Mouse (Mus musculus) CH12.LX (cell line): ENCODE data around the gene Olfr1512. TPM values are rescaled to one million over a fixed set of nuclear protein-coding genes. Genes with fewer than 3 reads are reported as not detected.

Experiments used
- DNase-seq: peaks from one replicate; pipeline ENCODE4 v3.0.0-alpha.2; 2013; ENCODE audit errors: extremely low read depth
- H3K27ac ChIP-seq: 2 replicates; pipeline ENCODE4 v1.5.1; 2012; ENCODE audit warnings: low read depth, mild to moderate bottlenecking, control low read depth, moderate library complexity; ENCODE audit not compliant: insufficient read depth
- H3K27me3 ChIP-seq: replicated peaks from 2 replicates; pipeline ENCODE3; 2012; ENCODE audit warnings: inconsistent platforms
- H3K36me3 ChIP-seq, 2 experiments: replicated peaks in 1 of 2; 2 replicates each; pipeline versions ENCODE3 to v1.6.1; 2012; ENCODE audit warnings: inconsistent platforms in 1 of 2, low read length in 1 of 2, mild to moderate bottlenecking in 1 of 2, mixed read lengths in 1 of 2, moderate library complexity in 1 of 2; ENCODE audit not compliant: control insufficient read depth in 1 of 2, insufficient read depth in 1 of 2
- H3K4me1 ChIP-seq, 2 experiments: 2 replicates each; pipeline ENCODE4 v1.6.1; 2012; ENCODE audit warnings: inconsistent platforms in 1 of 2, moderate library complexity in 1 of 2; ENCODE audit not compliant: insufficient read depth in 2 of 2, control insufficient read depth in 1 of 2
- H3K4me2 ChIP-seq: 2 replicates; pipeline ENCODE4 v1.6.1; 2012; ENCODE audit warnings: low read depth, mild to moderate bottlenecking, control low read depth; ENCODE audit not compliant: poor library complexity, insufficient read depth, severe bottlenecking
- H3K4me3 ChIP-seq, 3 experiments: fragments of 150-350 bp in 1 of 3; sonication (generic) in 1 of 3; replicated peaks in 1 of 3; 2 replicates each; pipeline versions ENCODE3 to v1.5.1; 2011 to 2012; ENCODE audit warnings: low read depth in 2 of 3, low read length in 2 of 3, mild to moderate bottlenecking in 2 of 3, moderate library complexity in 2 of 3, control low read depth in 1 of 3, improper control_type of control experiment in 1 of 3, inconsistent platforms in 1 of 3, mixed read lengths in 1 of 3; ENCODE audit not compliant: poor library complexity in 1 of 3
- H3K79me2 ChIP-seq: replicated peaks from 2 replicates; pipeline ENCODE4 v1.6.1; 2012; ENCODE audit warnings: mild to moderate bottlenecking, moderate library complexity; ENCODE audit not compliant: control insufficient read depth, poor library complexity, insufficient read depth, severe bottlenecking; ENCODE audit errors: extremely low read depth
- H3K9ac ChIP-seq: 2 replicates; pipeline ENCODE4 v1.6.1; 2012; ENCODE audit warnings: low read depth, mild to moderate bottlenecking, control low read depth, moderate library complexity; ENCODE audit not compliant: insufficient read depth
- H3K9me3 ChIP-seq: replicated peaks from 2 replicates; pipeline ENCODE3; 2012; ENCODE audit warnings: low read length, inconsistent platforms, mixed read lengths
- CHD1 ChIP-seq: IDR thresholded peaks from 2 replicates; pipeline ENCODE4 v1.6.1; 2012; ENCODE audit warnings: low read depth, low read length, improper control_type of control experiment, inconsistent platforms
- CTCF ChIP-seq, 2 experiments: IDR thresholded peaks in 1 of 2; conservative IDR thresholded peaks in 1 of 2; 2 replicates each; pipeline ENCODE4 v1.5.1; 2011 to 2012; ENCODE audit warnings: low read depth in 2 of 2, low read length in 2 of 2, improper control_type of control experiment in 1 of 2, inconsistent platforms in 1 of 2, mild to moderate bottlenecking in 1 of 2, moderate library complexity in 1 of 2
- E2F4 ChIP-seq: IDR thresholded peaks from 2 replicates; pipeline ENCODE4 v1.6.1; 2011; ENCODE audit warnings: low read depth, low read length, improper control_type of control experiment; ENCODE audit not compliant: insufficient replicate concordance
- GABPA ChIP-seq: IDR thresholded peaks from 2 replicates; pipeline ENCODE4 v1.6.1; 2012; ENCODE audit warnings: low read depth, low read length, improper control_type of control experiment, inconsistent platforms; ENCODE audit not compliant: insufficient replicate concordance
- JUND ChIP-seq: conservative IDR thresholded peaks from 2 replicates; pipeline ENCODE4 v1.6.1; 2011; ENCODE audit warnings: low read depth, low read length, improper control_type of control experiment
- MAFK ChIP-seq: IDR thresholded peaks from 2 replicates; pipeline ENCODE4 v1.6.1; 2011; ENCODE audit warnings: low read length, improper control_type of control experiment; ENCODE audit not compliant: insufficient replicate concordance
- MAZ ChIP-seq: IDR thresholded peaks from 2 replicates; pipeline ENCODE4 v1.6.1; 2012; ENCODE audit warnings: low read depth, mild to moderate bottlenecking, inconsistent platforms, low read length, improper control_type of control experiment, moderate library complexity
- NELFE ChIP-seq: IDR thresholded peaks from 2 replicates; pipeline ENCODE4 v1.6.1; 2011; ENCODE audit warnings: low read depth, low read length, improper control_type of control experiment
- POLR2A ChIP-seq: IDR thresholded peaks from 2 replicates; pipeline ENCODE4 v1.6.1; 2011; ENCODE audit warnings: low read depth, mild to moderate bottlenecking, improper control_type of control experiment, low read length
- RCOR1 ChIP-seq: conservative IDR thresholded peaks from 2 replicates; pipeline ENCODE4 v1.6.1; 2012; ENCODE audit warnings: low read depth, mild to moderate bottlenecking, inconsistent platforms, low read length, improper control_type of control experiment
- SIN3A ChIP-seq: IDR thresholded peaks from 2 replicates; pipeline ENCODE4 v1.6.1; 2012; ENCODE audit warnings: low read length, improper control_type of control experiment, inconsistent platforms
- SMC3 ChIP-seq: IDR thresholded peaks from 2 replicates; pipeline ENCODE4 v1.6.1; 2011; ENCODE audit warnings: low read depth, low read length, improper control_type of control experiment
- TBP ChIP-seq: conservative IDR thresholded peaks from 2 replicates; pipeline ENCODE4 v1.6.1; 2011; ENCODE audit warnings: low read depth, low read length, improper control_type of control experiment
- ZC3H11A ChIP-seq: IDR thresholded peaks from 2 replicates; pipeline ENCODE4 v1.6.1; 2012; ENCODE audit warnings: low read depth, mild to moderate bottlenecking, inconsistent platforms, low read length, improper control_type of control experiment
- ZKSCAN1 ChIP-seq: IDR thresholded peaks from 2 replicates; pipeline ENCODE4 v1.6.1; 2012; ENCODE audit warnings: low read depth, inconsistent platforms, low read length, improper control_type of control experiment, borderline replicate concordance
- ZNF384 ChIP-seq: IDR thresholded peaks from 2 replicates; pipeline ENCODE4 v1.6.1; 2012; ENCODE audit warnings: low read depth, low read length, improper control_type of control experiment, inconsistent platforms
- dilution Hi-C: fragments of 300-500 bp; cut with MboI; formaldehyde crosslinking; loops from 2 replicates; pipeline ENCODE4 v1.14.3; 2020; ENCODE audit warnings: low sequenced_read_pairs; ENCODE audit not compliant: extremely low pct_unique_long_range_greater_than_20kb, extremely low pct_ligation_motif_present
- in situ Hi-C: fragments of 300-500 bp; cut with MboI; formaldehyde crosslinking; loops from 3 replicates; pipeline ENCODE4 v1.14.3; 2019; ENCODE audit warnings: low sequenced_read_pairs, low pct_ligation_motif_present, low pct_unique_long_range_greater_than_20kb, mixed read lengths
- polyA plus RNA-seq: library from polyadenylated mRNA; unstranded; fragments of >175 nt; gene quantifications from 2 replicates; pipeline ENCODE4 v1.2.1, GENCODE M21; 2012; ENCODE audit warnings: low read depth; ENCODE audit not compliant: insufficient read length
- total RNA-seq, 2 experiments: library from RNA; depleted of rRNA; stranded (reverse); fragments of 300-350 nt in 1 of 2; fragments of >200 nt in 1 of 2; gene quantifications; 2 replicates each; pipeline ENCODE4 v1.2.3; 2012 to 2014

Gene Olfr1512
- total and polyA plus RNA-seq, 3 experiments, result not detected

DNA sequence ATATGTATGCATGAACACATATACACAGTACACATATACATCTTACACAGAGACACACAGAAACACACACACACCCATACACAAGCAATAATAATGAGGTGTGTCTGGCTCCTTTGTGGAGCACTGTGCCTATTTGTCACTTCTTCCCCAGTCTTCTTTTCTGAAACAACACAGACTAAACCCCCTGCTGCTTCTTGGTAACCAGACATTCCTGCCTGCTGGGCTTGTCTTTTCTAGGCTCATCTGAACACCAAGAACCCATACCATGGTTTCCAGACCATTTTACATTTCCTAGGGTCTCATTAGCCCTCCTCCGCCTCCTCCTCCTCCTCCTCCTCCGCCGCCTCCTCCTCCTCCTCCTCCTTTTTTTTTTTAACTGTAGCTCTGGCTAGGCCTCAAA is 46.8 kb downstream of the Olfr1512 start:
- in situ Hi-C loops (loop anchor here (10.0 to 25.0 kb wide), 3 partner anchors 137 to 420 kb away; partner anchors contain the start of genes Ndrg2, Rnase13, Supt16 and Tppp2), dilution Hi-C loops (no loop called here)

DNA sequence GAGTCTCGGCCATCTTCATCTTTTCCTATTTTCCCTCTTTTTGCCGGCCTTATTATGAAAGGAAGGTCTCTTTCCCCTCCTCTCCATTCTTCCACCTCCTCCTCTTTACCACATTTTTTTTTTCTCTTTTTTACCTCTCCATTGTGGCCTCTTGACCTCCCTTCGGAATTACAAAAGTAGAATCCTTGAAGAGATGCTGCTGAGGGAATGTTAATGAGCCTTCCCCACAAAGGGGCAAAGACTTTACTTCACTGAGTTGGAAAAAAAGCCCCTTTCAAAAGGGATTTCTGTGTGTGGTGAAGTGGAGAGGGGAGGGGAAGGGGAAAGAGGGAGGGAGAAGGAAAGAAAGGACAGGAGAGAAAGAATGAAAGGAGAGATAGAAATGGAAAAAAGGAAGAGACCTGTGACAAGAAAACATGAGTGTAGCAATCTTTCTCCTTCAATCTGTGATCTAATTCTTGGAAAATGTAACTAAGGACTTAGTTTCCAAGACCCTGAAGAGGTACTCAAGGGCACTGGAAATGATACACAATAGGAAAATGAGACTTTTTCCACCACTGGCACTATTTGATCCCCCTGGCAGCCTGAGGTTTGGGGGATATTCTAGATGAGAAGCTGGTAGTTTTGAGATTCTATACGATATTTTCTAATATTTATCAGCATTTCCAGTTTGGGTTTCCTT is 47.8 kb downstream of the Olfr1512 start:
- no peak overlapping the region for H3K27ac ChIP-seq
- H3K4me3 ChIP-seq, result no peak overlapping the region
- no peak overlapping the region for H3K9ac ChIP-seq
- DNase-seq, result no peak
- no peaks in the 10 kb centered on the region for H3K79me2 ChIP-seq
- in situ Hi-C loops (loop anchor here (10.0 to 25.0 kb wide), 3 partner anchors 136 to 419 kb away; partner anchors contain the start of genes Ndrg2, Rnase13, Supt16 and Tppp2), dilution Hi-C loops (no loop called here)
- H3K9me3 ChIP-seq, result no peaks in the 10 kb centered on the region
- TF ChIP-seq GABPA (no peak), ZKSCAN1 (no peak), CTCF (conservative IDR thresholded peaks at IDR 0.05 in 1 of 2, IDR thresholded peaks at IDR 0.05 in 1 of 2; ENCODE audit: low read depth in 2 of 2, low read length in 2 of 2) (no peak), POLR2A (no peak)
- no peak overlapping the region for H3K4me2 ChIP-seq
- H3K4me1 ChIP-seq, result peaks cover 5 to 6% of the 10 kb centered on the region in 2 experiments
- H3K27me3 ChIP-seq, result peaks cover 4% of the 10 kb centered on the region
- no peaks in the 10 kb centered on the region for H3K36me3 ChIP-seq

More for the DNA sequence above, 46.8 kb downstream of the Olfr1512 start:
- peaks cover 2 to 5% of the 10 kb centered on the region in 2 experiments; a peak in 2 of 4 replicates for H3K4me1 ChIP-seq
- no peak overlapping the region for H3K27ac ChIP-seq
- H3K27me3 ChIP-seq, result peaks cover 4% of the 10 kb centered on the region
- no peak overlapping the region for H3K4me2 ChIP-seq
- no peaks in the 10 kb centered on the region for H3K9me3 ChIP-seq
- H3K79me2 ChIP-seq, result no peaks in the 10 kb centered on the region
- no peak overlapping the region for H3K4me3 ChIP-seq
- H3K36me3 ChIP-seq, result no peaks in the 10 kb centered on the region
- DNase-seq, result no peak
- no peak for TF ChIP-seq ZNF384
- TF ChIP-seq RCOR1, result no peak
- no peak for TF ChIP-seq CHD1
- TF ChIP-seq ZC3H11A, result no peak
- no peak for TF ChIP-seq JUND
- TF ChIP-seq SMC3, result no peak
- no peak for TF ChIP-seq NELFE
- no peak for TF ChIP-seq MAZ
- no peak for TF ChIP-seq TBP
- TF ChIP-seq E2F4, result no peak
- no peak for TF ChIP-seq MAFK
- no peak for TF ChIP-seq SIN3A
- TF ChIP-seq POLR2A, result no peak
- TF ChIP-seq, all 38 proteins: peak for 0
- H3K9ac ChIP-seq, result no peak overlapping the region
